11 mouse cellular contexts compared by ENCODE assay signal in the genomic region with DNA sequence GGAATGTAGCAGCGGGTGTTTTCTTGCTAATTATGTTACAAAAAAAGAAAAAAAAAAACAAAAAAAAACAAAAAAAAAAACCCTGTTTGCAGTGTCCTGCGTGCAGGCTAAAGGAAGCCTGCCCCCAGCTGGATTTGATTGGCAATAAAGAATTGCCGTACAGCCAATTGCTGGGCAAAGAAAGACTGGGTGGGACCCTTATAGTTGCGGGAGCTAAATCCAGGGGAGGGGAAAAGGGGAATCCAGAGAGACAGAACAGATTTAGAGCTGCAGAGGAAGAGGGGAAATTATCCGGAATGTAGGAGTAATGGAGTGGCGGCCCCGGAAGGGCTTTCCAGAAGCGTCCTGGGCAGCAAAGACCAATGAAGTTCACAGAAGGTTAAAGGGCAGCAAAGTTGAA.
DNase-seq lines count a peak whose midpoint lies in the region; ATAC-seq lines count a peak whose summit lies in the region.
"Had no signal": no experiment of that assay in that cellular context is flagged by ENCODE, and none has a peak within 500 bp of the region (broad histone marks: within the 10 kb centered on the region; RNA-seq: fewer than 3 reads in every experiment).

No protein-coding gene starts in this region.

- WGBS in kidney, embryonic 16.5 days, result under 1% methylated on average over 8 of the region's 8 CpGs
- 4% methylated on average over 8 of the region's 8 CpGs for WGBS in hindbrain, embryonic 10.5 days
- under 1% methylated on average over 8 of the region's 8 CpGs for WGBS in midbrain, embryonic 13.5 days

- no peaks in the 10 kb centered on the region for H3K4me1 ChIP-seq in kidney, embryonic 16.5 days (ENCODE audit: insufficient read depth, low read length)
- peaks cover 17% of the 10 kb centered on the region for H3K4me1 ChIP-seq in hindbrain, embryonic 10.5 days (replicated peaks)
- H3K4me1 ChIP-seq in midbrain, embryonic 13.5 days (replicated peaks), result 0 out of 2 replicates have a peak, but pooled peaks cover 12% of the 10 kb centered on the region
- H3K4me1 ChIP-seq: liver, embryonic 13.5 days had no signal

- no peak for DNase-seq in kidney, postnatal 10 days
- DNase-seq in embryo, embryonic 10.5 days (ENCODE audit: low spot score), result peak; percentile 61
- no peak for DNase-seq in hindbrain, embryonic 10.5 days (ENCODE audit: low spot score)
- no peak for DNase-seq in left cerebral cortex, adult 8-10 months (ENCODE audit: low spot score in 2 of 2)
- DNase-seq in frontal cortex, postnatal 10 days (ENCODE audit: low spot score in 2 of 2), result no peak
- DNase-seq in gastrocnemius, postnatal 14 days, result no peak
- DNase-seq: liver, embryonic 13.5 days; thymus, postnatal 14 days had no signal

- no peaks in the 10 kb centered on the region for H3K36me3 ChIP-seq in kidney, embryonic 16.5 days (ENCODE audit: insufficient read depth, low read length)
- H3K36me3 ChIP-seq in hindbrain, embryonic 10.5 days, result no peaks in the 10 kb centered on the region
- H3K36me3 ChIP-seq in midbrain, embryonic 13.5 days, result no peaks in the 10 kb centered on the region
- H3K36me3 ChIP-seq: G1E; liver, embryonic 13.5 days had no signal

- intact Hi-C loops in gastrocnemius, postnatal 14 days (cut with DNase I; ENCODE audit: low total_unique reads), result no loop called here

- no peak overlapping the region for H3K9ac ChIP-seq in kidney, embryonic 16.5 days (replicated peaks; ENCODE audit: low read length)
- H3K9ac ChIP-seq in midbrain, embryonic 13.5 days (replicated peaks), result no peak overlapping the region
- H3K9ac ChIP-seq: liver, embryonic 13.5 days had no signal

- peak overlapping the region; percentile 5; the same call in 1 of the 2 replicates for H3K4me2 ChIP-seq in kidney, embryonic 16.5 days (replicated peaks; ENCODE audit: low read depth, low read length)
- peak overlapping the region; percentile 7; the same call in 1 of the 2 replicates for H3K4me2 ChIP-seq in midbrain, embryonic 13.5 days (replicated peaks)
- H3K4me2 ChIP-seq: liver, embryonic 13.5 days had no signal

- no peak overlapping the region for H3K27ac ChIP-seq in kidney, embryonic 16.5 days (ENCODE audit: low read length)
- 0 out of 2 replicates have a peak overlapping the region, but pooled peaks have one; percentile 16 for H3K27ac ChIP-seq in hindbrain, embryonic 10.5 days
- H3K27ac ChIP-seq in midbrain, embryonic 13.5 days, result no peak overlapping the region
- H3K27ac ChIP-seq: liver, embryonic 13.5 days had no signal

- H3K27me3 ChIP-seq in kidney, embryonic 16.5 days (ENCODE audit: insufficient read depth, low read length), result no peaks in the 10 kb centered on the region
- H3K27me3 ChIP-seq in hindbrain, embryonic 10.5 days (ENCODE audit: insufficient read depth, poor library complexity, severe bottlenecking), result peaks cover 9% of the 10 kb centered on the region; the same call in 1 of the 2 replicates
- H3K27me3 ChIP-seq in midbrain, embryonic 13.5 days, result 0 out of 2 replicates have a peak, but pooled peaks cover 3% of the 10 kb centered on the region
- H3K27me3 ChIP-seq: liver, embryonic 13.5 days had no signal

- H3K9me3 ChIP-seq in kidney, embryonic 16.5 days (ENCODE audit: low read length), result no peaks in the 10 kb centered on the region
- H3K9me3 ChIP-seq in hindbrain, embryonic 10.5 days, result no peaks in the 10 kb centered on the region
- no peaks in the 10 kb centered on the region for H3K9me3 ChIP-seq in midbrain, embryonic 13.5 days
- H3K9me3 ChIP-seq: liver, embryonic 13.5 days had no signal

- ATAC-seq in kidney, embryonic 16.5 days (ENCODE audit: low FRiP score, low TSS enrichment), result peak; percentile 57; the same call in 1 of the 2 replicates
- 0 out of 2 replicates have a peak, but pooled peaks have one; percentile 9 for ATAC-seq in midbrain, embryonic 13.5 days

- no peak overlapping the region for H3K4me3 ChIP-seq in kidney, embryonic 16.5 days (ENCODE audit: low read length)
- H3K4me3 ChIP-seq in hindbrain, embryonic 10.5 days, result no peak overlapping the region
- no peak overlapping the region for H3K4me3 ChIP-seq in midbrain, embryonic 13.5 days (replicated peaks)
- H3K4me3 ChIP-seq: liver, embryonic 13.5 days had no signal
